Mouse (Mus musculus) midbrain, embryonic 11.5 days (tissue): ENCODE measurements around the gene Egfem1. TPM values are rescaled to one million over a fixed set of nuclear protein-coding genes. Genes with fewer than 3 reads are reported as not detected.

ENCODE experiments used
- ATAC-seq: fragments of 200-750 bp; cut with Nextera tagmentation; 2 replicates; pipeline ENCODE4 v1.8.0; 2017; ENCODE audit warnings: moderate TSS enrichment, moderate library complexity; ENCODE audit not compliant: low FRiP score
- DNase-seq: peaks from one replicate; pipeline ENCODE4 v3.0.0; 2015; ENCODE audit warnings: low spot score; ENCODE audit errors: missing footprints
- H3K27ac ChIP-seq: fragments of 300-500 bp; sonication (generic); 2 replicates; pipeline ENCODE4 v1.5.1; 2014; ENCODE audit warnings: low read depth, low read length
- H3K27me3 ChIP-seq: fragments of 300-500 bp; sonication (generic); 2 replicates; pipeline ENCODE4 v1.6.1; 2014; ENCODE audit warnings: mild to moderate bottlenecking, low read length, moderate library complexity, mixed read lengths; ENCODE audit not compliant: control insufficient read depth, insufficient read depth
- H3K36me3 ChIP-seq: fragments of 300-500 bp; sonication (generic); 2 replicates; pipeline ENCODE4 v1.6.1; 2014; ENCODE audit warnings: mild to moderate bottlenecking, low read length, moderate library complexity, mixed read lengths; ENCODE audit not compliant: control insufficient read depth, insufficient read depth
- H3K4me1 ChIP-seq: fragments of 300-500 bp; sonication (generic); 2 replicates; pipeline ENCODE4 v1.6.1; 2014; ENCODE audit warnings: low read length; ENCODE audit not compliant: control insufficient read depth, insufficient read depth
- H3K4me2 ChIP-seq: fragments of 300-500 bp; sonication (generic); 2 replicates; pipeline ENCODE4 v1.6.1; 2014; ENCODE audit warnings: mild to moderate bottlenecking, moderate library complexity
- H3K4me3 ChIP-seq: fragments of 300-500 bp; sonication (generic); 2 replicates; pipeline ENCODE4 v1.5.1; 2014; ENCODE audit warnings: low read depth, low read length
- H3K9ac ChIP-seq: fragments of 300-500 bp; sonication (generic); 2 replicates; pipeline ENCODE4 v1.6.1; 2014; ENCODE audit warnings: low read length
- H3K9me3 ChIP-seq: fragments of 300-500 bp; sonication (generic); 2 replicates; pipeline ENCODE4 v1.6.1; 2016; ENCODE audit warnings: low read length; ENCODE audit not compliant: control insufficient read depth
- WGBS: fragments of 180-500 bp; shearing (Covaris S2); extraction: QIAGEN DNeasy Blood & Tissue Kit; methylation state at CpG from one replicate; pipeline ENCODE4 v1.1.7; 2014; 5-methylcytosine and 5-hydroxymethylcytosine counted together
- polyA plus RNA-seq: library from polyadenylated mRNA; unstranded; fragments of >200 nt; fragmentation: Nextera tagmentation; extraction: Ambion mirVana; gene quantifications from 2 replicates; pipeline ENCODE4 v1.2.1, GENCODE M21; 2014

Egfem1 gene
- polyA plus RNA-seq, 1 experiment from 2014 or later, result 14.7 TPM

DNA sequence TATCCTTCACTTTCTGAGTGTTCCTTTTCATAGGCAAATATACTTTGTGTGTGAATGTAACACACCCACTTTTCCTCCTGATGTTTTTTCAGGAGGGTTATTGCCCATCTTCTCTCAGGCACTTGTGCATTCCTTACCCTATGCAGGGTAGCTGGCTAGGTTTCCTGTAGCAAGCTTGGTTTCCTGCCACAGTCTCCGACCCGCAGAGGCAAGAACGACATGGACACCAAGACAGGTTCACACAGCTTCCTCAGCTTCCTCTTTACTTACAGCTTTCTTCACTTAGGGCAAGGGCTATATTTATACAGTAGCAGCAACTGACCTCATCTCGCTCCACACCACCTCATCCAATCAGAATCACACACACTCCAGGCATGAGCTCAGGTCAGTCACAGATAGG is 10.5 kb upstream of the Egfem1 start:
- Histone ChIP-seq H3K4me1 (no peaks in the 10 kb centered on the region), H3K27me3 (no peaks in the 10 kb centered on the region), H3K9me3 (no peaks in the 10 kb centered on the region), H3K9ac (no peak overlapping the region), H3K36me3 (no peaks in the 10 kb centered on the region), H3K27ac (no peak overlapping the region), H3K4me3 (no peak overlapping the region), H3K4me2 (no peak overlapping the region)
- ATAC-seq (no peak), DNase-seq (no peak)
- 88% methylated on average over 4 of the region's 4 CpGs for WGBS

DNA sequence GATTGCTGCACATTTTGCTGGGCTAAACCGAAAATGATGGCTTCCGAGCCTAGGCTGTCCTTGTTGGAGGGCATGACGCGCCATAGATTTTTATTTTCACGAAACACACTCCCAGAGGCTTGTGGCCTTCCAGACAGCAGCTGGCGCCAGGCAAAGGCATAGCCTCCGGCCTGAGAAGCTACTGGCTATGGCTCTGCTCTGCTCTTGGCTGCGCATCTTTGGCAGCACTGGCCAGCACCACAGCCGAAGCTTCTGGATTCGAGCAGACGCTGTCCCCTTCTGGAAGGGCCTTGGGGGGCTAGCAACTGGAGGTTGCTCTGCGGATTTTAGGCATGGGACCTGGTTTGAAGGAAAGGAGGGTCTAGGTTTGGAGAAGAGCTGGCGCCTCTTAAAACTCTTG is 306 bp upstream of the Egfem1 start:
- H3K36me3 ChIP-seq, result no peaks in the 10 kb centered on the region
- H3K4me1 ChIP-seq, result peaks cover 6% of the 10 kb centered on the region; the same call in 1 of the 2 replicates
- ATAC-seq, result no peak
- peak overlapping the region; percentile 80 for H3K4me2 ChIP-seq
- peak overlapping the region; percentile 66 for H3K4me3 ChIP-seq
- H3K27me3 ChIP-seq, result peaks cover 3% of the 10 kb centered on the region
- 19% methylated on average over 13 of the region's 13 CpGs for WGBS
- DNase-seq, result no peak
- H3K9ac ChIP-seq, result peak overlapping the region; percentile 68
- H3K27ac ChIP-seq, result no peak overlapping the region
- no peaks in the 10 kb centered on the region for H3K9me3 ChIP-seq

DNA sequence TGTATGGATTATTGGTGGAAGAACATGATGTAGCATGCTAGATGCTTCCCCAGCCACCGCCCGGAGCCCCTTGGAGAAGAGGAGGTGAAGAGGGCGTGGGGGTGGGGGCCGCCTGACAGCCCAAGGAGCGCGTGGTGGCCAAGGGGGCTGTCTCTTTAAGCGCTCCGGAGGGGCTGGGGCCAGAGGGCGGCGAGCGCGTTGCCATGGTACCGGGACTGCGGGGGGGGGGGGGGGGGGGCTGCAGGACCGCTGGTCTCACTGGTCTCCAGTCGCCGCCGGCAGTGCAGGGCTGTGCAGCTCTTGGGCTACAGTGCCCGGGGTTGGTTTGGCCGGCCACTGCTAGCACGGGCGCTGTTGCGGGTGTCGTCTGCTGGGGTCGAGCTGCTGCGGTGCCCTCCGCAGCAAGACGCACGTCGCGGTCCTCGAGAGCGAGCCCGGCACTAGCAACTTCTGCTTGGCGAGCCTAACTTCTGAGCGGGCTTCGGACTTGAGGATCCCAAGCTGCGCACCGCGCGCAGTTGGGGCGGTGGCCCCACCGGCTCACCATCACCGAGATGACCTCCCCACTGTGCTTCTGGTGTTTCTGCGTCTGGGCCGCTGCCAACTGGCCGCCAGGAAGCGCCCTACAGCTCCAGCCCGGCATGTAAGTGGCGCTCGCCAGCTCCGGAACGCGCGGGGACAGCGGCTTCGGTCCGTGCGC is 623 bp downstream of the Egfem1 start:
- Histone ChIP-seq H3K27me3 (peaks cover 3% of the 10 kb centered on the region), H3K27ac (no peak overlapping the region; the same call in 1 of the 2 replicates)
- WGBS, result under 1% methylated on average over 48 of the region's 59 CpGs

DNA sequence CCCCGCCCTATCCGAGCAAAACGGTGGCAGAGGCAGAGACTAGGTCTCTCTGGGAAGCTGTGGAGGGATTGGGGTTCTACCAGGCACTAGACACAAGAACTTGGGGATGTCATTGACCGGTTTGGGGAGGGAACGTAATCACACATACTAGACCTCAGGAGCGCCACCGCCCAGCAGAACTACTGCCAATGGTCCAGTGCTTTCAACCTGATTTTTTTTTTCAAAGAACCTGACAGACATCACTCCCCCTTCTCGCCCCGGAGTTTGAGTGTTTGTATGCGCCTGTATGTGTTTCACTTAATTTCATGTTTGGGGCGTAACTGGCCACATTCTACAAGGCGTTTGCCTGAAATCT is 1.1 kb downstream of the Egfem1 start:
- Histone ChIP-seq H3K27ac (no peak overlapping the region), H3K27me3 (peaks cover 3% of the 10 kb centered on the region), H3K36me3 (no peaks in the 10 kb centered on the region), H3K4me3 (peak overlapping the region; percentile 66), H3K4me1 (peaks cover 6% of the 10 kb centered on the region; the same call in 1 of the 2 replicates), H3K9me3 (no peaks in the 10 kb centered on the region), H3K9ac (peak overlapping the region; percentile 68), H3K4me2 (peak overlapping the region; percentile 80)
- peak; percentile 93 for DNase-seq
- no peak for ATAC-seq
- 2% methylated on average over 12 of the region's 12 CpGs for WGBS

More for the DNA sequence above, 623 bp downstream of the Egfem1 start:
- peaks cover 6% of the 10 kb centered on the region; the same call in 1 of the 2 replicates for H3K4me1 ChIP-seq
- H3K9me3 ChIP-seq, result no peaks in the 10 kb centered on the region
- ATAC-seq, result peak; percentile 94
- H3K9ac ChIP-seq, result peak overlapping the region; percentile 68
- H3K36me3 ChIP-seq, result no peaks in the 10 kb centered on the region
- DNase-seq, result peak; percentile 96
- peak overlapping the region; percentile 66 for H3K4me3 ChIP-seq
- H3K4me2 ChIP-seq, result peak overlapping the region; percentile 80

DNA sequence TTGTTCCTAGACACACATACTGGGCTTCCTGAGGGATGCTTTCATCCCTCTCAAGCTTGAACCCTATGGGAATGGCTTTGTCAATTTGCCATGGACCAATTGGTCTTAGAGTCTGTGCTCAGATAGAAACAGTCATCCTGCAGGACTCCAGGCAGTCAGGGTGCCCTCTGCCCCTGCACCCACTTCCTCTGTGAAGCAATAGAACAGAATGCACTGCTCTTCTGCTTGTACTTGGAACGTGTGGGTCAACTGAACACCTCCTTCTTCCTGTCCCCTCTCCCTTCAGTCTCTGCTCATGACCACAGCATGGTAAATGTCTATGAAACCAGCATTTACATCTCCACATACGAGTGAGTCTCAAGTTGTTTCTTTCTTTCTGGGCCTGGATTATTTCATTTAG is 16.6 kb downstream of the Egfem1 start:
- Histone ChIP-seq H3K9ac (no peak overlapping the region), H3K4me2 (no peak overlapping the region), H3K27me3 (no peaks in the 10 kb centered on the region), H3K4me1 (no peaks in the 10 kb centered on the region), H3K4me3 (no peak overlapping the region), H3K27ac (no peak overlapping the region), H3K36me3 (no peaks in the 10 kb centered on the region), H3K9me3 (no peaks in the 10 kb centered on the region)
- no peak for ATAC-seq
- whole genome bisulfite sequencing, result 77% methylated on average over 2 of the region's 2 CpGs
- no peak for DNase-seq

DNA sequence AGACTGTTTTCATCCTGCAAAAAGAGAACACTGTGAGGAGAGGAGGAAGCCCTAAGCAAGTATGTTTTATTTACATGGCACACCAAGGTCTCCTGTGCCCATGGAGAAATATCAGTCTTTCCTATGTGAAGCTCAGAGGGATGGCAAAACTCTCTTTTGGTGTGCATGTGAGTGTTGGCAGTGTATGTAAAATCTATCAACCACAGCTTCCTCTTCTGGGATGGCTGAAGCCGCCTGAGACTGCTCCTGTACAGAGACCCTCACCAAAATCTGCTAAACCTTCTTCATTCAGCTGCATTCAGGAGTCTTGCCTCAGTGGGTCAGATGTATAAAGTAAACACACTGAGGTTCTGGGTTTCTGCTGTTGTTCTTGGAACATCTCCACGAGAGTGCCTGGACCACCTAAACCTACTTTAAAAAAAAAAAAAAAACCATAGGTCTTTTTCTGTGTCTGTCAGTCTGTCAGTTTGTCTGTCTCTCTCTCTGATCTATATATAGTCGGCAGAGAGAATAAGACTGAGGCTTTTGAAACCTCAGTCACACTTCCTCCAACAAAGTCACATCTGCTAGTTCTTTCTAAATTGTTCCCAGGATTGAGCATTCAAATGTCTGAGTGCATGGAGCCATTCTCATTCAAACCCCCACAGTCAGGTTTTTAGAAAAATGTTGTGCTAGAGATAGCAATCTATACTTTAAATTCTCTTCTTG is 24.3 kb downstream of the Egfem1 start:
- Histone ChIP-seq H3K27me3 (no peaks in the 10 kb centered on the region), H3K4me1 (no peaks in the 10 kb centered on the region), H3K9ac (no peak overlapping the region), H3K4me2 (no peak overlapping the region), H3K4me3 (no peak overlapping the region), H3K27ac (no peak overlapping the region), H3K36me3 (no peaks in the 10 kb centered on the region), H3K9me3 (no peaks in the 10 kb centered on the region)
- DNase-seq (no peak), ATAC-seq (no peak)
- 85% methylated on average over 3 of the region's 3 CpGs for WGBS

DNA sequence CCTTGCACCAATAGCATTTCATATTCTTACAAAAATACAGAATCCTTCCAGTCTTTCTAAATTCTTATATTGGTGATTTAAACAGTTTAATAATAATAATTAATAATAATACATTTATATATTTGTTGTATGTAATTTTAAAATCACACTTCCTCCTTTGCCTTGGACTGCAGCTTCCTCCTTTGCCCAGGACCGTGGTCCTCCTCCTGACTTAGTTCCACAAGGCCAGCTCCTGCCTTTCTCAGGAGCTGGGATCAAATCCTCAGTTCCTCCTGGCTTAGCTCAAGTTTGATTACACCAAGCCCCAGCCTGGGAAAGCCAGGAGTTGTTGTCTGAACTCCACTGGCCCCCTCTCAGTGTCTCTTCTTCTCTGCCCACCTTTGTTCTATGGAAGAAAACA is 25.3 kb downstream of the Egfem1 start:
- no peak overlapping the region for H3K9ac ChIP-seq
- ATAC-seq (no peak), DNase-seq (no peak)
- no peak overlapping the region for H3K27ac ChIP-seq
- H3K4me2 ChIP-seq, result no peak overlapping the region
- no peak overlapping the region for H3K4me3 ChIP-seq
- WGBS, result 78% methylated on average over 1 of the region's 1 CpGs
- H3K27me3 ChIP-seq, result no peaks in the 10 kb centered on the region
- no peaks in the 10 kb centered on the region for H3K36me3 ChIP-seq
- H3K9me3 ChIP-seq, result no peaks in the 10 kb centered on the region
- no peaks in the 10 kb centered on the region for H3K4me1 ChIP-seq

DNA sequence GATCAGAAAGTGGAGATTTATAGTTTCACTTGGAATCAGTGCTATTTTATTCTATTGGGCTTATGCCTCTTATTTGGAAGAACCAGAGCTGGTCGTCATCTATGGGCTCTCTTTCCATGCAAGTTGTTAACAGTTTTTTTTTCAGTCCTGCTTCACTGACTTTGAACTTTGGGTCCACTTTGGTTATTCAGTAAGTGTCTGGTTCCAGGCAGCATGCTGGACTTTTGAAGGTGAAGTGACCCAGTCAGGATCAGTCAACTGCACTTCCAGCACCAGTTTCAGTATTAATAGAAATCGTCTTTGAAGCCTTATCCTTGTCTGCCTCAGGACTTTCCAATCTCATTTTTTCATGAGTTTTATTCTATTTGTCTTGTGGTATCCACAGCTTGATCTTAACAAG is 28.5 kb downstream of the Egfem1 start:
- H3K9ac ChIP-seq, result no peak overlapping the region
- no peaks in the 10 kb centered on the region for H3K27me3 ChIP-seq
- 79% methylated on average over 2 of the region's 2 CpGs for WGBS
- no peak overlapping the region for H3K4me3 ChIP-seq
- no peaks in the 10 kb centered on the region for H3K4me1 ChIP-seq
- H3K4me2 ChIP-seq, result no peak overlapping the region
- H3K27ac ChIP-seq, result no peak overlapping the region
- no peak for ATAC-seq
- no peaks in the 10 kb centered on the region for H3K36me3 ChIP-seq
- H3K9me3 ChIP-seq, result no peaks in the 10 kb centered on the region
- no peak for DNase-seq

DNA sequence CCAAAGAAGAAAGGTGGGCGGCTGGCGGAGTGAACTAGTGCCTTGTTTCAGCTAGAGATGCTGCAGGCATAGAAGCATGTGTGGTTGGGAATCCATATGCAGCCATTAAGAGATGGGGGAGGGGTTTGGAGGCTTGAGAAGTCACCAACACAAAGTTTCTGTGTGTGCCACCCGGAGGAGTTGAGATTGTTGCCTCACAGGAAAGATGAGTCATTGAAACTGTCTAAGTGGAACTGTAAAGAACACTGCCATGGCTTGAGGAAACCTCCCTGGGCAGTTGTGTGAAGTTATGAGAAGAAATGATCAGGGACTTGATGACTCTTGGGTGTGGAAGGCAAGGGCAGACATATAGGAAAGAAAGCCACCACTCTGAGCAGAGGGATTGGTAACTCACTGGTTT is 32.7 kb downstream of the Egfem1 start:
- WGBS, result 90% methylated on average over 3 of the region's 3 CpGs
- H3K4me2 ChIP-seq, result no peak overlapping the region
- no peak overlapping the region for H3K4me3 ChIP-seq
- no peak overlapping the region for H3K27ac ChIP-seq
- no peak overlapping the region for H3K9ac ChIP-seq
- H3K36me3 ChIP-seq, result no peaks in the 10 kb centered on the region
- H3K4me1 ChIP-seq, result no peaks in the 10 kb centered on the region
- no peaks in the 10 kb centered on the region for H3K9me3 ChIP-seq
- ATAC-seq (no peak), DNase-seq (no peak)
- H3K27me3 ChIP-seq, result no peaks in the 10 kb centered on the region
